Mouse (Mus musculus) thymus, postnatal 4 days (tissue): ENCODE measurements around the gene Rcan1.
A peak's percentile ranks its signal among the peaks of the same experiment; 100 is the strongest.
"Not testable (repeated sequence)": the region's sequence is repeated elsewhere in the genome, so short reads cannot be mapped to it uniquely, and the experiment has no call there.

ENCODE experiments used
- DNase-seq: peaks from one replicate; pipeline ENCODE4 v3.0.0; 2021

The Rcan1 gene

DNA sequence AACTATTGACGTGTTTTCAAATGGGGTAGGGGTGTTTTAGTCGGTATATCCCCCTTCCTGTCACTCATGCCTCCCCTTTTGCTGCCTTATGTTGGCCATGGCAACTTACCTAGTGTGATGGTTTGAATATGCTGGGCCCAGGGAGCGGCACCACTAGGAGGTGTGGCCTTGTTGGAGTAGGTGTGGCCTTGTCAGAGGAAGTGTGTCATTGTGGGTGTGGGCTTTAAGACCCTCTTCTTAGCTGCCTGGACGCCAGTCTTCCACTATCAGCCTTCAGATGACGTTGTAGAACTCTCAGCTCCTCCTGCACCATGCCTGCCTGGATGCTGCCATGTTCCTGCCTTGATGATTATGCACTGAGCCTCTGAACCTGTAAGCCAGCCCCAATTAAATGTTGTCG, at the start of gene Rcan1:
TSS of gene Rcan1 (minus strand) at position 162 of the 400 bp plus-strand sequence.
- no peak for DNase-seq

DNA sequence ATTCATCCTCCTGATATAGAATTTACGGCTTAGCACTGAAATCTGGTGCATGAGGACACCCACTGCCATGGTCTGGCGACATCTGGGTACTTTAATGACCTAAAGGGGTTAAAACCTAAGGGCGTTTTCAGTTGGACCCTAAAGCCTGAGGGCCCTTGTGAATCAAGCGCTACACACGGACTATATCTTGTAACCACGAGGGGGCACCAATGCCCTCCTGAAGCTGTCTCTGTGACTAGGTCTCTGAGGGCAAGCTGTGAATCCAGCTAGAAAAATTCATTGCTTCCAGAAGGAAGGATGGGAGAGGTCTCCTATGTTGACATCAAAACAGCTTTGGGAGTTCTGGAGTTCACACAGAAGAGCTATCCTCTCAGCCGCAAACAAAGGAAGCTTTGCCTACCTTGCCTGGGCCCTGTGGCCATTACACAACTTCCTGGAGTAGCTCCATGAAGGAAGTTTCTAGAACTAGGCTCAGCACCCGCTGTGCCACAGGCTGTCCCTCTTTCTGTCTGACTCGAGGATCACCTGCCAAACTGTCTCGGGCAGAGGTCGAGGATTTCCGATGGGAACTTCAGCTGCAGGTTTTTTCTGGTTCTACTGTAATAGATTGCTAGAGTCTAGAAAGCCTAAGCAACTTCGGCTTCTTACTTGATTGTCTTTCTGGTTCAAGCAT, 49.3 kb upstream of the Rcan1 start:
- DNase-seq: peak; percentile 72

DNA sequence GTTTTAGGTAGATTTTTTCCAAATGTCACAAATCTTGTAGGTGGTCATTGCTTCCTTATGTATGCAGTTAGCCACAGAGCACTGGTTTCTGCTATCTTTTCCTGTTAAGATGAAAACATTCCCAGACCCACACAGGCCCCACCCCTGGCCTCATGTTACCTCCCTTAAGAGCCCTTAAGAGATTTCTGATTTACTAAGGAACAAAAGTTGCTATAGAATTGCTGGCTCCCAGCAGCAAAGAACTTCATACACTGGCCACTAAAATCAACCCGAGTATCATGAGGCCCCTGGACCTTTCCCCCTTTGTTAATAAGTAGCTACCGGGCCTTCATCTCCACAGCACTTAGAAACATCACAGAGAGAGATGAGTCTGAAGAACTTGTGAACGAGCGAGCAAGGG, 48.1 kb upstream of the Rcan1 start:
- DNase-seq: no peak

DNA sequence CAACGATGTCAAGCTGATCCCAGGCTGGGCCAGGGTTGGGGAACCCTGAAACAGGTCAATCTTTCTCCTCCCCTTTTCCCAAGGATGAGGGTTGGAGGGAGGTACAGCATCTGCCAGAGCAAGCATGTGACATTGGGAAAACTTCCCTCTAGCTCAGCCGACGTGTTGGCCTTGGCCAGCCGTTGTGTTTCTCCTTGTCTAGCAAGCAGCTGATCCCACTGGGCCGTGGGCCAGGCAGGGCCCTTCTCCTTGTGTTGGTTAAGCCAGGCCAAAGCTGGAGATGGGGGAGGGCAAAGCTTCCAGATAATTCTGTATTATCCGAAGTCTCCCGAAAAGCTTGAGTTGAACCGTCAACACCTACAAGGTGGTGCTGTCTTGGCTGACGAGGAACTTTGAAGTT, 45.5 kb upstream of the Rcan1 start:
- no peak for DNase-seq

DNA sequence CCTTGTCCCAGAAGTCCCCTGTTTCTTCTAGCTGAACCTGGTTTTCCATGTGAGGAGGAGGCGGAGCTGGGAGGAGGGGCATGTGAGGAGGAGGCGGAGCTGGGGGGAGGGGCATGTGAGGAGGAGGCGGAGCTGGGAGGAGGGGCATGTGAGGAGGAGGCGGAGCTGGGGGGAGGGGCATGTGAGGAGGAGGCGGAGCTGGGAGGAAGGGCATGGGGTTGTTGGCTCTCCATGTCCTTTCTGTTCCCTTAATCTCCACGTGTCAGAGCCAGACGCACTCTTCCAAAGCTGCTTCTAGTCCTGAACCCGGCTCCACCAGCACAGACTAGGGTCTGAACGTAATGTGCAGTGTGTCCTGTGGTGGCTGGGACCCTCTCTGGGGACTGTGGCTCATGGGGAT, 44.2 kb upstream of the Rcan1 start:
- DNase-seq: not testable (repeated sequence)

DNA sequence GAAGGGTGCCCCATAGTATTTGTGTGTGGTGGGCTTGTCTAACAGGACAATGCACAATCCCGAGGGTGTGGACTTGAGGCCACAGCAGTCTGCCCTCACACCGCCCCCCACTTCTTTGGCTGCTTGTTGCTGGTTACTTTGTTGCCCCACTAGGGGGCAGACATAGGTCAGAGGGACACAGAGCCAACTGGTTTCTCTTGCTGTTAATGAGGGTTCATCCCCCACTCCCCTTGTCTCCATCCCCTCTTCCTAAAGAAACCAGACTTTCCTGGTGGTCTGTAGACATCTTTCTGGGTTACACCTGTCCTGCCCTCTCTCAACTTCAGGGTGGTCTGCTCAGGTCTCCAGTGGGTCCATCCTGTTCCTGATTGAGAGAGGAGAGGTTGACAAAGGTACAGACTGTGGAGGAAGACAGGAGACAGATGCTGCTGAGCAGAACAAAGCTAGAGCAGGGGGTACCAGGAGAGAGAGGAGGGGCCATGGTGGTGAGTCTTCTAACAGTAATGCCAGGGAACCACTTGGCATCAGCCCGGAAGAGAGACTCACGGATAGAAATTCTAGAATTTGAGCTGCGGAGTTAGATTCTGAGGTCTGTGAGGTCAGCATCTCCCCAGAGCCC, 41.2 kb upstream of the Rcan1 start:
- DNase-seq: peak; percentile 66

DNA sequence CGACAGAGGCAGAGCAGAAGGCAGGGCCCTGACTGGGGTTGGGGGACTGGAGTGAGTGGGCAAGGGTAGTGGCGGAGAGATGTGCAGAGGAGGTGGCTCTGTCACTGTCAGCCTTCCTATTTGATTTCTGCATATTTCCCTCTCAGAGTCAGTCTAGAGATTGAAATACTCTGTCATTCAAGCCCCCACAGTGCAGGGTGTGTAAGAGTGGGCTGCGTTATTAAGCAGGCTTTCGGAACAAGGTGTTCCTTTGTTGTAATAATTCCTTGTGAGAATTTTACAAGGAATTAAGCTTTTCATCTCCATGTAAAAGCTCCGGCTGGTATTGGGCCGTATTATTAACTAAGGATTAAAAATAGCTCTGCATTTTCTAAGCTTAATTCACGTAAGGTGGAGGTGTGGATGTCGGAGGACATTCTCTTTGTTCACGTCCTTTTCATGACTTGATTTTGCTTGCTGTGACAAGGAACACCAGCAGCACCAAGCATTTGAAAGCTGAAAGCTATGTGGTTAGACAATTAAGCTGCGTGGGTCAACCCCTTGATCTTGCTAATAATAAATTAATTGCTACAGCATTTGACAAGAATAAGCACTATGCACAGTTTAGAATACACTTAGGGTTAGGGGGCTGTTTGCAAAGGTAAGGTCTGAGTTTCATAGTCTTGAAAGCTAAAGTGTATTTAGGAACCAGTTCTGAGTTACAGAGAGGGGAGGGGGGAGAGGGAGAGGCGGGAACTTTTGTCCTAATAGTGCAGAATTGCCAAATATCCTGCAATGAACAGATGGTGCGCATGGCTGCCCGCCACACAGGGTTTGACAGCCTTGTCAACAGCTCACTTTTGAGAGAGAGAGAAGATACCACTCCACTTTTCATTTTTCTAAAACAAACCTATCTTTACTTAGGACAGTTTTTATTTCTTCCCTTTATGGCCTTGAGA, 40.4 kb upstream of the Rcan1 start:
- DNase-seq: no peak

DNA sequence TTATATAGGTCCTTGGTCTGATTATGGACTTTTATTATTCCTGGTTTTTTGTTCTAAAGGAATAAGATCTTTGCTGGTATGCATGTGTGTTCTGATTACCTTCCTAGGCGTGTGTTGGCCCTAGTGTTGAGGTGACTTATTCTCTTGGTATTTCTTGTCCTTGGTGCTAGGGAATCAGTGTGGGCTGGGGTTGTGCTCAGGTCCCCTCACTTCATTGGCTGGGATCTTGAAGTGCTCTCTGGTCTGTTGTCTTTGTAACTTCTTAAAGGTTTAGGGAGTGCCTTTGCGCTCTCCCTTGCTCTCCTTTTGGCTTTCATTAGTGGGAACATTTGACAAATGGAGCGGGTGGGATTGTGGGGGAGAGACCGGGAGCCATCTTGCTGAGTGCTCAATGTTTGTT, 36.9 kb upstream of the Rcan1 start:
- DNase-seq: no peak

DNA sequence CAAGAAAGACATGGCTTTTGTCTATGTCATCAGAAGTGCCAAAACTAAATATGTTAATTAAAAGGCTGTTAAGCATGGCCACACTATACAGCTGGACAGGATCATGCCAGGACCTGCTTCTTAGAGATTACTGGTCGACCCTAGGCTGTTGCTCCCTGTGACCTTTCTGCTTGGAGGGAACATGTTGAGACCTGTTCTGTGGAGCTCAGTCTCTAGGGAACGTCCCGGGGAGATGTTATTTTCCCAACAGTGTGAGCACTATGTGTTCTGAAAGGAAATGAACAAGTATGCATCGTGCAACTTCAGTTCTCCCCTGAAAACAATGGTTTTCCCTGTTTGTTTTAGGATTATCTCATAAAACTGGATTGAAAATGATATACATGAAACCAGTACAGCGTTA, 32.4 kb upstream of the Rcan1 start:
- DNase-seq: no peak

DNA sequence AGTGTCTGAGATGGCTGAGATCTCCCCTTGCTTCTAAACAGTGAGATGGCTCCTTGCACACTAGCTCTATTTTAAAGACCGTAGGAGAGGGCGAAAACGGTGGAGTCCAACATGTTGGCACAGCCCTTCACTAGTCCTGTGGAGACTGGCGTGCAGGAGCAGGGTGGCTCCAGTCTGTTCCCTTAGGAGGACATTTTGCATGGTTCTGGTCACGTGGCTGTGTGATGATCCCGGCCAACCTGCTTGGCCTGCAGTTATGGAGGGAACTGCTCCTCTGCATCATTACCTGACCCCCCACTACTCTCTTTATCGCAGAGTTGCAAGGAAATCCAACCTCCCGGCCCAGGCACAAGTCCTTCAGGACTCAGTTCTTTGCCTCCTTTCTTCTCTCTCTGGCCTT, 29.9 kb upstream of the Rcan1 start:
- DNase-seq: no peak

DNA sequence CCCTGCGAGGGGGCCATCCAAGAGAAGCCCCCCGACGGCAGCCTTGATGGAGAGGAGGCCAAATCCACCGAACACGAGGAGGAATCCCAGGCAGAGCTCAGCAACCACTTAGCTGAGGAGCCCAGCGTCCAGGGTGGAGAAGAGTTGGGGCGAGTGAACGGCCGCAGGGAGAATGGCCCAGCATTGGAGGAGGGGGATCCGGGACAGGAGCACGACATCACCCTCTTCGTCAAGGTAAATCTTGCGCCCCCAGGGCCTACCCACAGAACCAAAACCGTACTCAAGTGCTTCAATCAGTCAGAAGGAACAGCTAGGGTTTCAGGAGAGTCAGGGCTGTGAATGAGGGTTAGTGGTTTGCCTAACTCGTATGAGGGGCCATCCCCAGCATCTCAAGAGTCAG, 28.7 kb upstream of the Rcan1 start:
- DNase-seq: no peak

DNA sequence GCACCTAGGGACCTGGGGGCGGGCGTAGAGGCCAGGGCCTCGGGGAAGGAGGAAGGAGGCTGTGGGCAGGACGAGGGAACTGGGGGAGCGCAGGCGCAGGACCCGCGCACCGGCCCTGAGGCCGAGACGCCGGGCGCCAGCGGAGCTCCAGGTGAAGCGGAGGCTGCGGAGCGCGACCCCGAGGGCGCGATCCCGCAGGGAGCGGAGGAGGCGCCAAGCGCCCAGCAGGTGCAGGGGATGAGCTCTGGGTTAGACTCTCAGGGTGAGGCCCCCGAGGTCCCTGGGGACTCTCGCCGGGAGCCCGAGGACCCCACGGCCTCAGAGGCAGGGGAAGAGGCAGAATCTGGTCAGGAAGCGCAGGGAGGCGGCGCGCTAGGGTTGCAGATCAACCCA, 27.9 kb upstream of the Rcan1 start:
- DNase-seq: peak; percentile 18

DNA sequence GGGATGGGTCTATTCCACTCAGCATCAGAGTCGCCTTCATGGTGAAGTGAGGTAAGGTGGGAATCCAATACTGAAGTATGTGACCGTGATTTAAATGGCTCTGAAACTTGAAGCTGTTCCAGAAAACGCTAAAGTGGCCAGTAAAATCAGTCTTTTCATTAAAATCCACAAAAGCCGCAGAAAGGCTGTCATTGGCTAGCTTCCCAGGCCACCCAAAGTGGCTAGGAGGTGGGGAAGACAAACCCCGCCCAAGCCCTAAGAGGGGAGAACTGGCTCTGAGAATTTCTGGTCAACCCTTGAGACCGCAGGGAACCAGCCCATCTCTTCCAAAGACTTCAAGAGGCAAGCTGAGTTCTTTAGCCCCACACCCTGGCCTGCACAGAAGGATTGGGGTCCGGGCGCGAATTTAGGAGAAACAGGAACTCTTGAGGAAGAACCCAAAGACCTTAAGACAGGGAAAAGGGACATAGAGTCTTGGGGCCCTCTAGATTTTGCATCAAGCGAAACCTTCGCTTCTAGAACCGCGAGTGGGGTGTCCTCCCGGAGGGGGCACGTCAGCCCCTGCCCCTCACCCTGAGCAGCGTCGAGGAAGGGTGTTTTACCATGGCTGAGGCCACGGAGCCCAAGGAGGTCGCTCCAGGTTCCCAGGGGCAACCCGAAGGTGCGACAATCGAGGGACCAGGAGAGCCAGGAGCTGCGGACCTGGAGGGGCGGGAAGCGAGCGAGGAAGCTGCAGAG, 27.4 kb upstream of the Rcan1 start:
- DNase-seq: no peak

DNA sequence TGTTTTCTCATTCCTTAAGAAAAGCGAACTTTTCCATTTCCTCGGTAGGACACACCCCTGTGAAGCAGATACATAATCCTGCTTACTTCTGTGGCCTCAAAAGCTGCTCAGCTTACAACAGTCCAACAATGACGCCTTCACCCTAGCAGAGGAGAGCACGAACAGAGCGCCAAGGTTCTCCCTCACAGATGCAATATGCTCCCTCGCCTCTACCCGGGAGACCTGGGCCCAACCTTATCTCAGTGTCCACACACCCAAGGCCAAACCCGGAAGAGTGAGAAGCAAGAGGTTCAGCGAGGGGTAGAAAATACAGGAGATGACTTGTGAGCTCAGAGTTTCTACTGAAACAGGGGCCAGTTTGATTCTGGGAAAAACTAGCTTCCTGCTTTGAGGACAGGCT, 18.7 kb upstream of the Rcan1 start:
- DNase-seq: no peak

DNA sequence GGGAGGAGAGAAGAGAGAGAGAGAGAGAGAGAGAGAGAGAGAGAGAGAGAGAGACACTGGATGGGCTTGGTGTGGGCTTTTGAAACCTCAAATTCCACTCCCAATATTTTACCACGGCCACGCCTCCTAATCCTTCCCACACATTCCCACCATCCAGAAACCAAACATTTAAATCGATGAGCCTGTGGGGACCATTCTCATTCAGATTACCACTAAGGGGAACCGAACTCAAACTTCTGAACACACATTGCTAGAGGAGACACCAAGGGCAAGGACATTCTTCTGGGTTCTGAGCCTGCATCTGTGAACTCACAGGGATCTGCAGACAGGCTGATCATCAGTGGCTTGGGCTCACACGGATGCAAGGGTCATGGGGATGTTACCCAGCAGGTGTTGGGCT, 17.8 kb upstream of the Rcan1 start:
- DNase-seq: no peak

DNA sequence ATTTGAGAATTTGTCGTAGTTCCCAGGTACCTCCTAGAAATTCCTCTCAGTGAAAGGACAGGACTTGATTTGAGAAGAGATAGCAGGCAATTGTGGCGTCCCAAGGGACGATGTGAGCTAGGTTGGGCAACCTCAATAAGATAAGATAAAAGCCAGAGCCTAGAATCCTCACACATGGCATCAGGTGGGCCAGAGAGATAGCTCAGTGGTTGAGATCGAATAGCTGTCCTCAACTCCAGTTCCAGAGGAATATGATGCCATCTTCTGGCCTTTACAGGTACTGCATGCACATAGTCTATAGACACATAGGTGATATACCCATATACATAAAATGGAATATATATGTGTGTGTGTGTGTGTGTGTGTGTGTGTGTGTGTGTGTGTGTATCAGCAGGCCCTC, 16.8 kb upstream of the Rcan1 start:
- peak; percentile 53 for DNase-seq

DNA sequence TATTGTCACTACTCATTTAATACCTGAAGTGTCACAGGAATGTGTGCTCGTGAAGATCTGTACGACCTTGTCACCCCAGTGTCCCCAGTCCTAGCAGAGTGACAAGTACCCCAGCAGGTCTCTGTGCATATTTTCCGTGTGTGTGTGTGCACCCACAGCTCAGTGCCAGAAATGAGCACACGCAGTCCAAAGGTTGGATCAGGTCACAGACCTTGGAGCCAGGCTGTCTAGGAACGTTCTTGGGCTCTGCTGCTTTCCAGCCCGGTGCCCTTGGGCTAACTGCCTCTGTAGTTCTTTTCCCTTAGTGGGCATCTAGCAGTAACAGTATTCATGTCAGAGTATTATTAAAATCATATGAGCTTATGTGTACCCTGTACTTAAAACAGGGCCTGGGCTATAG, 16.4 kb upstream of the Rcan1 start:
- no peak for DNase-seq

DNA sequence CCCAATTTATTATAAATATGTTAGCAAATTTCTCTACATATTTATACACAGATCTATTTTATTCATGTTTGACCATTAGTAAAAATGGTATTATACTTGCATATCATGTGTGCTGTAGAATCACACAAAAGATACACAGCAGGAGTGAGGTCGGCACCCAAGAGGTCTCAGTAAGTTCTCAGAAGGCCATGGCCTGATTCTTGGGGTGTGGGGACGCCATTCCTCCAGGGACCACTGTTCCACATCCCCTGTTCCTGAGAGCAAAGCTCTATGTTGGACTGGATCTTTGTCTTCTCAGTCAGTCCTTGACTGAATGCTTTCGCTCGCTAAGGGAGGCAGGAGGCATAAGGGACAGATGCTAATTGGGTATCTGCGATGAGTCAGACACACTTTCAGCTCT, 14.8 kb upstream of the Rcan1 start, which contains the start of gene Clic6:
TSS of gene Clic6 (plus strand) at position 301 of the 400 bp plus-strand sequence.
- DNase-seq: no peak

DNA sequence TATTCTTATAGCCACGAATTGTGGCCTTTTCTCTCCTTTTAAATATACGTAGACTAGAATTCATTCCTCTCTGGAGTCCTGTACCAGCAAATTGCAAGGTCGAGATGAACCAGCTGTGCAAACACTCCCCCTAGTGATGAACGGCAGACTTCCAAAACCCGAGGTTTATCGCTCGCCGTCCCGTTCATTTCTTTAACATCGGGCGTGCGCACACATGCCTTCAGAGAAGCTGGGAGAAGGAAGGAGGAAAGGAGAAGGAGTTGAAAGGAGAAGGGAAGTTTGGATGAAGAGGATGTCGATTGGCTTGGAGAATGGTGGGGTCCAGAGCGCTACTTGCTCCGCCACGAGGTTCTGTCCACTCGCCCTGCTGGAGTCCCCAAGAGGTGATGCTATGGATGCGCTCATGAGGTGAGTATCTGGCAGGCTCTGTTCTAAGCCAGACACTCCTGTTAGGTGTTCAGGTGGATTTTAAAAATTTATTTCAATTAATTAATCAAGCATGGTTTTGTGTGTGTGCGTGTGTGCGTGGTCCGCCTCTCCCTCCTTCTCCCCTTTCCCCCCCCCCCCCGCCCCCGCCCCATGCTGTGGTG, 8.0 kb upstream of the Rcan1 start:
- peak; percentile 71 for DNase-seq

DNA sequence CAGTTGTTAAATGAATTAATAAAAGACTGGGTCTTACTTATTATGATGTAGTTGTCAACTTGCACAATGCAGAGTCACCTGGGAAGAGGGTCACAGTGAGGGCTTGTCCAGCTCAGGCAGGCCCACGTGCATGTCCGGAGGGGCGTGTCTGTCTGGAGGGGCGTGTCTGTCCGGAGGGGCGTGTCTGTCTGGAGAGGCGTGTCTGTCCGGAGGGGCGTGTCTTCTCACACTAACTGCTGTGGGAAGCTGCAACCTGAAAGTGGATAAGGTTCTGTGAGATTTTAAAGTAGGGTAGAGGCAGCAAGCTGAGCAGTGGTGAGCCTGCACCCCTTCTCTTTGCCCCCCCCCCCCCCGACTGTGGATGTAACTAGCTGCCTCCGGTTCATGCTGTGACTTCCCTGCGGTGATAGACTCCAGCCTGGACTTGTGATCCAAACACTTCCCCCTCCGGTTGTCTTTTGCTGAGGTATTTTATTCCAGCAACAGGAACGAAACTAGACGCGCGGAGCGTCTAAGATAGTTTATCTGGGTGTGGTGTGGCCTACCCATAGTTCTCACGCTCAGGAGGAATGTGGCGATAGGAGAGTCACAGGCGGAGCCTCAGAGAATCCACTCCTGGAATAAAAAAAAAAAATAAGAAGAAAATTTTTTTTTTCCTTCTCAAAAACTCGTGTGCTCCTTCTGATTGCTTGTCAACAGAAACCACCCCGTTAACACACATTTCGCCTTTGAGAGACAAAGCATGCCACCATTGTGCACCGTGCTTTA, 4.6 kb upstream of the Rcan1 start:
- DNase-seq: no peak

DNA sequence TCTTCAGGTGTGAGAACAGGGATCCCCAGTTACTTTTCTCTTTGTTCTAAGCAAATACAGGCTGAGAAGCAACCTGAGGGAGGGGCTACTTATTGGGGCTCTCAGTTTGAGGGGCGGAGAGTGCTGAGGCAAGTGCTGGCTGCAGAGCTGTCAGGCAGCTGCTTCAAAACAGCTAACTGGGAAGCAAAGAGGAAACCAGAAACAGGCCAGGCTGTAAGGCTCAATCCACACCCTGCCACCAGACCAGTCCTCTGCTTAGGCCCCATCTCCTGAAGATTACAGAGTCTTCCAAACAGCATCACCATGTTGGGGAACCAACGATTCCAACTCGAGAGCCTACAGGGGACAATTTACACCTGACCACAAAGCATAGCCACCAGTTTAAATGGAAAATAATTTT, 2.2 kb upstream of the Rcan1 start:
- no peak for DNase-seq

DNA sequence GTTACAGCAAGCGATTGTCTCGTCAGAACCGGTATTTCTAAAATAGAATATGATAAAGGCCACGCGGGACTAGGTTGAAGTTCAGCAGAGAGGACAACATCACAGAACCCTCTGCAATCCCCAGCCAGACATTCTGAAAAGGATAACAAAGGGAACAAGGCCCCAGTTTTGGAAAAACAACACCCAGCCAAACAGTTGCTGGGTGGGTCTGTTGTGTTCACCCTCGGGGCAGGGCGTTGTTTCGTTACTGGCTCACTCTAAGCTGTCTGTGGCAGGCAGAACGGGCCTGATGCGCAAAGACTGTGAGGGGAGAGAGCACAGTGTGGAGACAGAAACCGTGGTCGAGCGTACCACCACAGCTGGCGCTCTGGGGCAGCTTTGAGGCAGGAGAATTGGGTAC, 2.2 kb downstream of the Rcan1 start:
- no peak for DNase-seq
